Mouse (Mus musculus) liver, adult 2 months (tissue): ENCODE results near the gene B3galt5.

Experiments used
- CTCF ChIP-seq: fragments of 200-500 bp; IDR thresholded peaks from 2 replicates; pipeline ENCODE4 v1.5.1; 2011; ENCODE audit warnings: low read depth, low read length, control low read depth
- POLR2A ChIP-seq: fragments of 200-500 bp; IDR thresholded peaks from 2 replicates; pipeline ENCODE4 v1.6.1; 2011; ENCODE audit warnings: low read length, control low read depth; ENCODE audit not compliant: insufficient read depth; ENCODE audit errors: extremely low read depth

GRCm38 (mm10) chr16:96353996-96354395, 118.4 kb downstream of the B3galt5 start:
- TF ChIP-seq CTCF: no peak
- TF ChIP-seq POLR2A: no peak
